Comparison of ENCODE assay signal across 14 mouse cellular contexts in genomic region chr9:58110787-58111186, GRCm38 (mm10). TPM values are rescaled to one million over a fixed set of nuclear protein-coding genes. Genes with fewer than 3 reads are reported as not detected.
DNase-seq lines count a peak whose midpoint lies in the region; ATAC-seq and TF ChIP-seq lines count a peak whose summit lies in the region.
"Had no signal": no experiment of that assay in that cellular context is flagged by ENCODE, and none has a peak within 500 bp of the region (broad histone marks: within the 10 kb centered on the region; RNA-seq: fewer than 3 reads in every experiment).

No protein-coding gene starts in this region.

- no peak overlapping the region for H3K4me2 ChIP-seq in hindbrain, embryonic 15.5 days
- H3K4me2 ChIP-seq in neural tube, embryonic 15.5 days, result no peak overlapping the region
- H3K4me2 ChIP-seq: liver, embryonic 15.5 days had no signal

- peak; percentile 65 for DNase-seq in left cerebral cortex, postnatal 4 days
- no peak for DNase-seq in left cerebral cortex, adult 18-20 months (ENCODE audit: low spot score in 2 of 2)
- DNase-seq in urinary bladder, postnatal 25 days (ENCODE audit: low spot score), result no peak
- no peak for DNase-seq in heart, postnatal 36 days
- DNase-seq: heart, adult 11 months; kidney, postnatal 14 days had no signal

- peaks cover 16% of the 10 kb centered on the region for H3K4me1 ChIP-seq in cortical plate, adult 2 months (ENCODE audit: control insufficient read depth, insufficient read depth, low read length)
- peaks cover 66% of the 10 kb centered on the region for H3K4me1 ChIP-seq in hindbrain, embryonic 15.5 days (replicated peaks)
- peaks cover 65% of the 10 kb centered on the region for H3K4me1 ChIP-seq in neural tube, embryonic 15.5 days
- H3K4me1 ChIP-seq: liver, embryonic 15.5 days had no signal

- no peak for TF ChIP-seq POLR2A in cortical plate, adult 2 months (IDR thresholded peaks at IDR 0.05; ENCODE audit: extremely low read depth, insufficient read depth, low read length)

- H3K27ac ChIP-seq in cortical plate, adult 2 months (ENCODE audit: insufficient read depth, low read length), result peak overlapping the region; percentile 68
- H3K27ac ChIP-seq in hindbrain, embryonic 15.5 days (replicated peaks), result peak overlapping the region; percentile 87
- H3K27ac ChIP-seq in neural tube, embryonic 15.5 days (replicated peaks), result peak overlapping the region; percentile 60
- H3K27ac ChIP-seq: liver, embryonic 15.5 days had no signal

- no peak for TF ChIP-seq CTCF in cortical plate, adult 2 months (IDR thresholded peaks at IDR 0.05; ENCODE audit: extremely low read depth, insufficient read depth, low read length)

- no peaks in the 10 kb centered on the region for H3K27me3 ChIP-seq in hindbrain, embryonic 15.5 days
- H3K27me3 ChIP-seq in neural tube, embryonic 15.5 days (replicated peaks), result no peaks in the 10 kb centered on the region; the same call in 1 of the 2 replicates

- H3K9ac ChIP-seq in hindbrain, embryonic 15.5 days, result no peak overlapping the region
- no peak overlapping the region for H3K9ac ChIP-seq in neural tube, embryonic 15.5 days (replicated peaks)
- H3K9ac ChIP-seq: liver, embryonic 15.5 days had no signal

- no peaks in the 10 kb centered on the region for H3K9me3 ChIP-seq in hindbrain, embryonic 15.5 days
- no peaks in the 10 kb centered on the region for H3K9me3 ChIP-seq in neural tube, embryonic 15.5 days (replicated peaks)
- H3K9me3 ChIP-seq: liver, embryonic 15.5 days had no signal

- intact Hi-C loops in left cerebral cortex, postnatal 4 days (cut with DNase I), result no loop called here
- intact Hi-C loops in heart, postnatal 36 days (cut with DNase I), result no loop called here

- 42% methylated on average over 5 of the region's 5 CpGs for WGBS in hindbrain, embryonic 15.5 days
- WGBS in neural tube, embryonic 15.5 days, result 60% methylated on average over 5 of the region's 5 CpGs

- ATAC-seq in hindbrain, embryonic 15.5 days (ENCODE audit: low FRiP score, low read depth), result no peak
- ATAC-seq in neural tube, embryonic 15.5 days (ENCODE audit: low FRiP score), result no peak
- no peak for ATAC-seq in megakaryocyte, adult 5-6 weeks (ENCODE audit: poor library complexity, severe bottlenecking)

- H3K4me3 ChIP-seq in cortical plate, adult 2 months (ENCODE audit: insufficient read depth, low read length), result no peak overlapping the region
- no peak overlapping the region for H3K4me3 ChIP-seq in hindbrain, embryonic 15.5 days
- H3K4me3 ChIP-seq in neural tube, embryonic 15.5 days (replicated peaks), result no peak overlapping the region
- H3K4me3 ChIP-seq: liver, embryonic 15.5 days had no signal

- no peaks in the 10 kb centered on the region for H3K36me3 ChIP-seq in hindbrain, embryonic 15.5 days
- H3K36me3 ChIP-seq in neural tube, embryonic 15.5 days, result no peaks in the 10 kb centered on the region
- H3K36me3 ChIP-seq: liver, embryonic 15.5 days had no signal

RNA-seq across cellular contexts. Expression of gene Ccdc33, which starts 7.8 kb away (rescaled TPM):
- total RNA-seq in left cerebral cortex, postnatal 4 days (2021), result under 1 TPM; 0.62 to 0.66 TPM
- total RNA-seq in left cerebral cortex, adult 18-20 months (2021), result 1 to 10 TPM in 1 of 2 experiments, under 1 TPM in 1; 0.67 to 1.2 TPM
- polyA plus RNA-seq in cortical plate, adult 2 months (2012; rRNA removed), result 1.5 and 1.7 TPM in 2 replicates
- polyA plus RNA-seq in hindbrain, embryonic 15.5 days (2015; fragmentation: Nextera tagmentation; extraction: Ambion mirVana), result 0.38 and 0.58 TPM in 2 replicates
- 0.13 and 0.15 TPM in 2 replicates for polyA plus RNA-seq in neural tube, embryonic 15.5 days (2015; fragmentation: Nextera tagmentation; extraction: Ambion mirVana)
- total RNA-seq in megakaryocyte, adult 5-6 weeks (2015), result not detected in 2 replicates
- not detected in 2 replicates for total RNA-seq in megakaryocyte, adult 5-6 weeks (2017)
- not detected for total RNA-seq in heart, postnatal 36 days (2021)
- total RNA-seq: heart, postnatal 25 days; megakaryocyte progenitor cell, adult 5-6 weeks had no signal
- polyA plus RNA-seq: liver, embryonic 15.5 days; small intestine, adult 2 months had no signal

RNA-seq across cellular contexts. Expression of gene Stra6, which starts 47.2 kb away (rescaled TPM):
- total RNA-seq in left cerebral cortex, postnatal 4 days (2021), result 10 to 100 TPM; 10.1 to 12.5 TPM
- total RNA-seq in left cerebral cortex, adult 18-20 months (2021), result 10 to 100 TPM in 1 of 2 experiments, 1 to 10 TPM in 1; 7.8 to 10.3 TPM
- 6.8 and 9.9 TPM in 2 replicates for polyA plus RNA-seq in cortical plate, adult 2 months (2012; rRNA removed)
- 16.0 and 17.5 TPM in 2 replicates for polyA plus RNA-seq in hindbrain, embryonic 15.5 days (2015; fragmentation: Nextera tagmentation; extraction: Ambion mirVana)
- polyA plus RNA-seq in neural tube, embryonic 15.5 days (2015; fragmentation: Nextera tagmentation; extraction: Ambion mirVana), result 20.6 and 21.5 TPM in 2 replicates
- not detected in 2 replicates for total RNA-seq in megakaryocyte, adult 5-6 weeks (2015)
- not detected in 2 replicates for total RNA-seq in megakaryocyte, adult 5-6 weeks (2017)
- under 1 TPM; 0.16 to 0.47 TPM for total RNA-seq in heart, postnatal 36 days (2021)
- total RNA-seq: megakaryocyte progenitor cell, adult 5-6 weeks had no signal

Comparison
In these comparisons a context has a peak if more than half of its experiments do, and no peak if none do; other contexts are left out.
1. RNA of gene Stra6, which starts 47.2 kb away (total RNA-seq): 10.1 to 12.5 TPM in left cerebral cortex, postnatal 4 days and 7.8 to 10.3 TPM in left cerebral cortex, adult 18-20 months; 0.16 to 0.47 TPM in heart, postnatal 36 days and not detected in megakaryocyte, adult 5-6 weeks; every median in the first group is over 4 times any median in the second.
2. Peak in every context shown above with its lines, with median percentiles within 50 percentile points of each other: H3K27ac ChIP-seq.